Mouse (Mus musculus): ENCODE data around the gene Ccdc3. TPM values are rescaled to one million over a fixed set of nuclear protein-coding genes. Genes with fewer than 3 reads are reported as not detected.

The Ccdc3 gene
- polyA plus RNA-seq, 1 experiment from 2014 or later, result 16.9 TPM

DNA sequence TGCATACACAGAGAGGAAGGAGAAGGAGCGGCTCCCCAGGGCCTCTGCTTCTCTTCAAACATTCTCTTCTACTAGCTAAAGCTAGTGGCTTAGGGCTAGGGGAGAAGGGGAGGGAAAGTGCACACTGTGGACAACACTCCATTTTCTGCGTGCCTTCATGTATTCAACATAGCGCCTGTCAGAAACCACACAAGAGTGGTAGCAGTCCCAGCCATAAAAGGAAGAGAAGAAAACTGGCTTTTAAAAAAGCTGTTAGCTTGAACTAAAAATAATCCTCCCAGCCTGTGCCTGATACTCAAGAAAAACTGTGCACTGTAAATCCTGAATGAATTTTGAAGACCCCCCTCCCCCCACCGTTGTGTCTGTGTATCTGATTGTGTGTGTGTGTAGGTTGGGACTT, 33.2 kb downstream of the Ccdc3 start:
- Histone ChIP-seq H3K4me2 (ENCODE audit: low read depth, low read length) (no peak overlapping the region), H3K36me3 (ENCODE audit: control insufficient read depth, insufficient read depth, low read length) (no peaks in the 10 kb centered on the region), H3K27me3 (ENCODE audit: control insufficient read depth, insufficient read depth, low read length) (no peaks in the 10 kb centered on the region), H3K27ac (ENCODE audit: low read depth, low read length) (no peak overlapping the region), H3K9ac (replicated peaks; ENCODE audit: low read depth, low read length) (no peak overlapping the region), H3K4me3 (ENCODE audit: low read depth, low read length) (no peak overlapping the region), H3K9me3 (ENCODE audit: control insufficient read depth, low read length) (no peaks in the 10 kb centered on the region), H3K4me1 (ENCODE audit: control insufficient read depth, insufficient read depth, low read length) (no peaks in the 10 kb centered on the region)
- ATAC-seq (ENCODE audit: low read depth), result no peak
- WGBS, result 86% methylated on average over 4 of the region's 4 CpGs

DNA sequence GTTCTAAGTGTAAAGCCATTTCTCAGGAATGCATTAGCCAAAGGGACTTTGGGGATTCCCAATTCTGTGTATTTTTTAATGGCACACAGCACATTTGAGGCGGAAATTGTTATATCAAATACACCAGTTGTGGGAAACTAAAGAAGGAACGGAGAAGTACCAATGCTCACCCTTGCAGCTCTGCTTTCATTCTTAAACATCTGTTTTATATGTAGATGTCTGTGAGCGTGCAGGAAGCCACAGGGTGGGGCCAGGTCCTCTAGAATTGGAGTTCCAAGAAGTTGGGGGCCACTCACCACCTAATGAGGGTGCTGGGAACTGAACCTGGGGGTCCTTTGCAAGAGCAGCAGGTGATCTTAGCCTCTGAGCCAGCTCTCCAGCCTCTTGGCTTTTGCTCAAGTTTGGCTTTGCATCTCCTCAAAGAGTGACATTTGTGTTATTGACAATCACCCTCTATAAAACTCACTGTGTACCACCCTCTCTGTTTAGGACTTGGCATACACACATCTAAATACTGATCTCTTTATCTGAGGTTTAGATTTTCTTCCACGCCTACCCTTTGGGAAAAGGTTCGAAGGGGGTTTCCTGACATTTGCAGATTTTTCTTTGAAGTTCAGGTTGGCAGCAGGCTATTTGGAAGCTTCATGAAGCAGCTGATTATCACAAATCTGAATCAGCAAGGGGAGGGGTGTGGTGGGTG, 33.9 kb downstream of the Ccdc3 start:
- no peak overlapping the region for H3K27ac ChIP-seq (ENCODE audit: low read depth, low read length)
- H3K4me2 ChIP-seq (ENCODE audit: low read depth, low read length), result no peak overlapping the region
- no peak overlapping the region for H3K4me3 ChIP-seq (ENCODE audit: low read depth, low read length)
- no peaks in the 10 kb centered on the region for H3K36me3 ChIP-seq (ENCODE audit: control insufficient read depth, insufficient read depth, low read length)
- no peaks in the 10 kb centered on the region for H3K27me3 ChIP-seq (ENCODE audit: control insufficient read depth, insufficient read depth, low read length)
- WGBS, result 80% methylated on average over 5 of the region's 5 CpGs
- no peak for ATAC-seq (ENCODE audit: low read depth)
- no peaks in the 10 kb centered on the region for H3K9me3 ChIP-seq (ENCODE audit: control insufficient read depth, low read length)
- no peaks in the 10 kb centered on the region for H3K4me1 ChIP-seq (ENCODE audit: control insufficient read depth, insufficient read depth, low read length)
- H3K9ac ChIP-seq (replicated peaks; ENCODE audit: low read depth, low read length), result no peak overlapping the region

GRCm38 (mm10) chr2:5172773-5173172, 35.2 kb downstream of the Ccdc3 start:
- H3K9ac ChIP-seq (replicated peaks; ENCODE audit: low read depth, low read length), result no peak overlapping the region
- no peak overlapping the region for H3K27ac ChIP-seq (ENCODE audit: low read depth, low read length)
- no peaks in the 10 kb centered on the region for H3K4me1 ChIP-seq (ENCODE audit: control insufficient read depth, insufficient read depth, low read length)
- no peak for ATAC-seq (ENCODE audit: low read depth)
- H3K36me3 ChIP-seq (ENCODE audit: control insufficient read depth, insufficient read depth, low read length), result no peaks in the 10 kb centered on the region
- H3K27me3 ChIP-seq (ENCODE audit: control insufficient read depth, insufficient read depth, low read length), result no peaks in the 10 kb centered on the region
- H3K4me3 ChIP-seq (ENCODE audit: low read depth, low read length), result no peak overlapping the region
- no peak overlapping the region for H3K4me2 ChIP-seq (ENCODE audit: low read depth, low read length)
- no peaks in the 10 kb centered on the region for H3K9me3 ChIP-seq (ENCODE audit: control insufficient read depth, low read length)
- WGBS, result 92% methylated on average over 2 of the region's 2 CpGs

- Histone ChIP-seq H3K27ac (ENCODE audit: low read depth, low read length) (no peak overlapping the region), H3K4me1 (ENCODE audit: control insufficient read depth, insufficient read depth, low read length) (no peaks in the 10 kb centered on the region), H3K4me3 (ENCODE audit: low read depth, low read length) (no peak overlapping the region), H3K9ac (replicated peaks; ENCODE audit: low read depth, low read length) (no peak overlapping the region), H3K9me3 (ENCODE audit: control insufficient read depth, low read length) (no peaks in the 10 kb centered on the region), H3K27me3 (ENCODE audit: control insufficient read depth, insufficient read depth, low read length) (no peaks in the 10 kb centered on the region), H3K36me3 (ENCODE audit: control insufficient read depth, insufficient read depth, low read length) (no peaks in the 10 kb centered on the region), H3K4me2 (ENCODE audit: low read depth, low read length) (no peak overlapping the region)
- no peak for ATAC-seq (ENCODE audit: low read depth)
These were observed 37.1 kb downstream of the Ccdc3 start for GRCm38 (mm10) chr2:5174716-5175115.

GRCm38 (mm10) chr2:5181462-5182443, 44.2 kb downstream of the Ccdc3 start:
- H3K4me2 ChIP-seq (ENCODE audit: low read depth, low read length), result no peak overlapping the region
- no peak for ATAC-seq (ENCODE audit: low read depth)
- no peak overlapping the region for H3K9ac ChIP-seq (replicated peaks; ENCODE audit: low read depth, low read length)
- no peaks in the 10 kb centered on the region for H3K27me3 ChIP-seq (ENCODE audit: control insufficient read depth, insufficient read depth, low read length)
- H3K4me1 ChIP-seq (ENCODE audit: control insufficient read depth, insufficient read depth, low read length), result no peaks in the 10 kb centered on the region
- H3K4me3 ChIP-seq (ENCODE audit: low read depth, low read length), result no peak overlapping the region
- H3K36me3 ChIP-seq (ENCODE audit: control insufficient read depth, insufficient read depth, low read length), result no peaks in the 10 kb centered on the region
- 71% methylated on average over 5 of the region's 5 CpGs for WGBS
- H3K9me3 ChIP-seq (ENCODE audit: control insufficient read depth, low read length), result no peaks in the 10 kb centered on the region
- H3K27ac ChIP-seq (ENCODE audit: low read depth, low read length), result no peak overlapping the region

DNA sequence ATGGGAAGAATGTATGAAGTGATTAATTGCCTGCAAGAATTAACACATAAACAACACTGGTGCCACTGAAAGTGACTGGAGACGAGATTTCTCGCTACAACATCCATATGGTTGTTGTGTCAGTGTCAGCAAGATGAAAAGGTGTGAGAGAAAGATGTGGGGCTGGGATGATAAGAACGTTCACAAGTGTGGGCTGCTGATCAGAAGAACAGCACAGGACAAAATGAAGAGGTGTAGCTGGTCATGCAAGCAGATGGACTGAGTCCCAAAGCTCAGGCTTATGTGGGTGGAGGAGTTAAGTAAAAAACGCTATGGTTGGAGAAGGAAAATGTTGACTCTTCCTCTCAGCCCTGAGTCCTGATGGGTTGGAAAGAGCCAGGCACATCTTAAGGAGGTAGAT, 46.6 kb downstream of the Ccdc3 start:
- no peaks in the 10 kb centered on the region for H3K27me3 ChIP-seq (ENCODE audit: control insufficient read depth, insufficient read depth, low read length)
- no peak overlapping the region for H3K4me3 ChIP-seq (ENCODE audit: low read depth, low read length)
- WGBS, result 89% methylated on average over 4 of the region's 4 CpGs
- no peak overlapping the region for H3K4me2 ChIP-seq (ENCODE audit: low read depth, low read length)
- no peak overlapping the region for H3K9ac ChIP-seq (replicated peaks; ENCODE audit: low read depth, low read length)
- H3K4me1 ChIP-seq (ENCODE audit: control insufficient read depth, insufficient read depth, low read length), result no peaks in the 10 kb centered on the region
- H3K36me3 ChIP-seq (ENCODE audit: control insufficient read depth, insufficient read depth, low read length), result no peaks in the 10 kb centered on the region
- ATAC-seq (ENCODE audit: low read depth), result no peak
- no peak overlapping the region for H3K27ac ChIP-seq (ENCODE audit: low read depth, low read length)
- no peaks in the 10 kb centered on the region for H3K9me3 ChIP-seq (ENCODE audit: control insufficient read depth, low read length)

GRCm38 (mm10) chr2:5185631-5186030, 48.1 kb downstream of the Ccdc3 start:
- no peak overlapping the region for H3K4me2 ChIP-seq (ENCODE audit: low read depth, low read length)

DNA sequence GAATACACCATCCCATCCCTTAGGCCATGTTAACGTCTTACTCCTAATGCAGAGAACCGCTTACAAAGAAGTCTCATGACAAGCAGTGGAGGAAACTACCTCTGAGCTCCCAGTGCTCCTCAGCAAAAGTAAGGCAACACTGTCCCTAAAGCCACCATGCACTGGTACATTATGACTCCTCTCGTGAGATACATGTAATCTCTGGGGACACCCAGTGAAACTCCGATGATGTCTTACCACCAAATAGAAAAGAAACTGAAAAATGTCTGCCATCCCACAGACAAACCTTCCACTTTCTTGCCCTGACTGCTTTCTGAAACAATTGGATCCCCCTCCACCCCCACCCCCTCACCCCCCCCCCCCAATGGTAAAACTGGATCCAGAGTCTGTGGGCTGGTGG, 54.6 kb downstream of the Ccdc3 start:
- H3K27ac ChIP-seq (ENCODE audit: low read depth, low read length), result no peak overlapping the region
- H3K36me3 ChIP-seq (ENCODE audit: control insufficient read depth, insufficient read depth, low read length), result no peaks in the 10 kb centered on the region
- H3K4me3 ChIP-seq (ENCODE audit: low read depth, low read length), result no peak overlapping the region
- no peak for ATAC-seq (ENCODE audit: low read depth)
- no peaks in the 10 kb centered on the region for H3K4me1 ChIP-seq (ENCODE audit: control insufficient read depth, insufficient read depth, low read length)
- no peaks in the 10 kb centered on the region for H3K9me3 ChIP-seq (ENCODE audit: control insufficient read depth, low read length)
- no peaks in the 10 kb centered on the region for H3K27me3 ChIP-seq (ENCODE audit: control insufficient read depth, insufficient read depth, low read length)
- H3K9ac ChIP-seq (replicated peaks; ENCODE audit: low read depth, low read length), result no peak overlapping the region
- no peak overlapping the region for H3K4me2 ChIP-seq (ENCODE audit: low read depth, low read length)
- WGBS, result 88% methylated on average over 4 of the region's 4 CpGs

More at GRCm38 (mm10) chr2:5185631-5186030, 48.1 kb downstream of the Ccdc3 start:
- Histone ChIP-seq H3K9me3 (ENCODE audit: control insufficient read depth, low read length) (no peaks in the 10 kb centered on the region), H3K36me3 (ENCODE audit: control insufficient read depth, insufficient read depth, low read length) (no peaks in the 10 kb centered on the region), H3K9ac (replicated peaks; ENCODE audit: low read depth, low read length) (no peak overlapping the region), H3K27ac (ENCODE audit: low read depth, low read length) (no peak overlapping the region), H3K4me3 (ENCODE audit: low read depth, low read length) (no peak overlapping the region), H3K27me3 (ENCODE audit: control insufficient read depth, insufficient read depth, low read length) (no peaks in the 10 kb centered on the region), H3K4me1 (ENCODE audit: control insufficient read depth, insufficient read depth, low read length) (no peaks in the 10 kb centered on the region)
- no peak for ATAC-seq (ENCODE audit: low read depth)
- WGBS, result 83% methylated on average over 3 of the region's 3 CpGs

GRCm38 (mm10) chr2:5193071-5193470, 55.5 kb downstream of the Ccdc3 start:
- Histone ChIP-seq H3K27me3 (ENCODE audit: control insufficient read depth, insufficient read depth, low read length) (no peaks in the 10 kb centered on the region), H3K4me3 (ENCODE audit: low read depth, low read length) (no peak overlapping the region), H3K9me3 (ENCODE audit: control insufficient read depth, low read length) (no peaks in the 10 kb centered on the region), H3K4me1 (ENCODE audit: control insufficient read depth, insufficient read depth, low read length) (no peaks in the 10 kb centered on the region), H3K27ac (ENCODE audit: low read depth, low read length) (no peak overlapping the region), H3K36me3 (ENCODE audit: control insufficient read depth, insufficient read depth, low read length) (no peaks in the 10 kb centered on the region), H3K4me2 (ENCODE audit: low read depth, low read length) (no peak overlapping the region), H3K9ac (replicated peaks; ENCODE audit: low read depth, low read length) (no peak overlapping the region)
- ATAC-seq (ENCODE audit: low read depth), result no peak
- WGBS, result 82% methylated on average over 4 of the region's 4 CpGs

Measured in neural tube, embryonic 14.5 days (tissue).